Mouse (Mus musculus) midbrain, embryonic 16.5 days (tissue): ENCODE measurements around the gene Tmem160. TPM values are rescaled to one million over a fixed set of nuclear protein-coding genes. Genes with fewer than 3 reads are reported as not detected.

Experiments used
- ATAC-seq: fragments of 200-750 bp; cut with Nextera tagmentation; 2 replicates; pipeline ENCODE4 v1.8.0; 2017; ENCODE audit warnings: moderate TSS enrichment
- H3K27ac ChIP-seq: fragments of 300-500 bp; sonication (generic); 2 replicates; pipeline ENCODE4 v1.5.1; 2014; ENCODE audit warnings: mild to moderate bottlenecking, low read length, mixed read lengths
- H3K27me3 ChIP-seq: fragments of 300-500 bp; sonication (generic); 2 replicates; pipeline ENCODE4 v1.6.1; 2014; ENCODE audit warnings: low read depth, low read length, mixed read lengths; ENCODE audit not compliant: control insufficient read depth, insufficient read depth
- H3K36me3 ChIP-seq: fragments of 300-500 bp; sonication (generic); 2 replicates; pipeline ENCODE4 v1.6.1; 2014; ENCODE audit warnings: mild to moderate bottlenecking, low read length, moderate library complexity, mixed read lengths; ENCODE audit not compliant: control insufficient read depth, insufficient read depth
- H3K4me1 ChIP-seq: fragments of 300-500 bp; sonication (generic); 2 replicates; pipeline ENCODE4 v1.6.1; 2014; ENCODE audit warnings: mild to moderate bottlenecking, low read length, mixed read lengths; ENCODE audit not compliant: control insufficient read depth, insufficient read depth
- H3K4me2 ChIP-seq: fragments of 300-500 bp; sonication (generic); 2 replicates; pipeline ENCODE4 v1.6.1; 2014; ENCODE audit warnings: mild to moderate bottlenecking, low read length, mixed read lengths
- H3K4me3 ChIP-seq: fragments of 300-500 bp; sonication (generic); 2 replicates; pipeline ENCODE4 v1.5.1; 2014; ENCODE audit warnings: low read depth, mild to moderate bottlenecking, low read length, moderate library complexity, mixed read lengths
- H3K9ac ChIP-seq: fragments of 300-500 bp; sonication (generic); 2 replicates; pipeline ENCODE4 v1.6.1; 2014; ENCODE audit warnings: low read depth, low read length, mixed read lengths
- H3K9me3 ChIP-seq: fragments of 300-500 bp; sonication (generic); replicated peaks from 2 replicates; pipeline ENCODE4 v1.6.1; 2014; ENCODE audit warnings: mild to moderate bottlenecking, low read length, mixed read lengths; ENCODE audit not compliant: control insufficient read depth, poor library complexity, severe bottlenecking
- WGBS: fragments of 180-500 bp; shearing (Covaris S2); extraction: QIAGEN DNeasy Blood & Tissue Kit; methylation state at CpG from one replicate; pipeline ENCODE4 v1.1.7; 2014; 5-methylcytosine and 5-hydroxymethylcytosine counted together
- polyA plus RNA-seq: library from polyadenylated mRNA; unstranded; fragments of >200 nt; fragmentation: Nextera tagmentation; extraction: Ambion mirVana; gene quantifications from 2 replicates; pipeline ENCODE4 v1.2.1, GENCODE M21; 2015

The Tmem160 gene
- polyA plus RNA-seq, 1 experiment from 2014 or later = 75.6 TPM

- Histone ChIP-seq H3K36me3 (peaks cover 5% of the 10 kb centered on the region; the same call in 1 of the 2 replicates), H3K9me3 (no peaks in the 10 kb centered on the region), H3K4me2 (no peak overlapping the region), H3K27ac (peak overlapping the region; percentile 4; the same call in 1 of the 2 replicates), H3K4me1 (peaks cover 7% of the 10 kb centered on the region), H3K4me3 (no peak overlapping the region), H3K9ac (no peak overlapping the region), H3K27me3 (no peaks in the 10 kb centered on the region)
- ATAC-seq = no peak
- WGBS = 25% methylated on average over 2 of the region's 2 CpGs
These were observed 39.6 kb upstream of the Tmem160 start for GRCm38 (mm10) chr7:16412930-16413329.

- Histone ChIP-seq H3K4me2 (no peak overlapping the region), H3K4me3 (no peak overlapping the region), H3K4me1 (peaks cover 7% of the 10 kb centered on the region), H3K27ac (no peak overlapping the region), H3K27me3 (no peaks in the 10 kb centered on the region), H3K9me3 (no peaks in the 10 kb centered on the region), H3K36me3 (peaks cover 13% of the 10 kb centered on the region; the same call in 1 of the 2 replicates), H3K9ac (no peak overlapping the region)
- no peak for ATAC-seq
- WGBS = 95% methylated on average over 3 of the region's 3 CpGs
These were observed 37.2 kb upstream of the Tmem160 start for GRCm38 (mm10) chr7:16415426-16415825.

GRCm38 (mm10) chr7:16417141-16417771, 35.3 kb upstream of the Tmem160 start:
- peaks cover 7% of the 10 kb centered on the region for H3K4me1 ChIP-seq
- no peak overlapping the region for H3K4me2 ChIP-seq
- no peak for ATAC-seq
- no peak overlapping the region for H3K4me3 ChIP-seq
- H3K27me3 ChIP-seq = no peaks in the 10 kb centered on the region
- H3K9me3 ChIP-seq = no peaks in the 10 kb centered on the region
- 94% methylated on average over 10 of the region's 10 CpGs for WGBS
- H3K27ac ChIP-seq = no peak overlapping the region
- H3K9ac ChIP-seq = no peak overlapping the region
- H3K36me3 ChIP-seq = peaks cover 28% of the 10 kb centered on the region

- 90% methylated on average over 5 of the region's 5 CpGs for WGBS
- Histone ChIP-seq H3K4me3 (no peak overlapping the region), H3K4me2 (no peak overlapping the region), H3K9ac (no peak overlapping the region), H3K27me3 (no peaks in the 10 kb centered on the region), H3K4me1 (no peaks in the 10 kb centered on the region), H3K9me3 (no peaks in the 10 kb centered on the region), H3K27ac (no peak overlapping the region), H3K36me3 (peaks cover 32% of the 10 kb centered on the region)
- ATAC-seq = no peak
These were observed 33.9 kb upstream of the Tmem160 start for GRCm38 (mm10) chr7:16418713-16419112.

- no peaks in the 10 kb centered on the region for H3K4me1 ChIP-seq
- no peak overlapping the region for H3K4me2 ChIP-seq
- H3K9ac ChIP-seq = no peak overlapping the region
- H3K9me3 ChIP-seq = no peaks in the 10 kb centered on the region
- H3K36me3 ChIP-seq = peaks cover 49% of the 10 kb centered on the region
- no peak overlapping the region for H3K4me3 ChIP-seq
- ATAC-seq = no peak
- no peak overlapping the region for H3K27ac ChIP-seq
- WGBS = 96% methylated on average over 8 of the region's 8 CpGs
- H3K27me3 ChIP-seq = no peaks in the 10 kb centered on the region
These were observed 32.0 kb upstream of the Tmem160 start for GRCm38 (mm10) chr7:16420493-16421118.

- no peak overlapping the region for H3K27ac ChIP-seq
- H3K4me1 ChIP-seq = no peaks in the 10 kb centered on the region
- no peak for ATAC-seq
- H3K36me3 ChIP-seq = peaks cover 54% of the 10 kb centered on the region
- H3K27me3 ChIP-seq = no peaks in the 10 kb centered on the region
- H3K4me2 ChIP-seq = no peak overlapping the region
- no peak overlapping the region for H3K9ac ChIP-seq
- WGBS = 87% methylated on average over 18 of the region's 18 CpGs
- no peak overlapping the region for H3K4me3 ChIP-seq
- no peaks in the 10 kb centered on the region for H3K9me3 ChIP-seq
These were observed 30.2 kb upstream of the Tmem160 start for GRCm38 (mm10) chr7:16422222-16422856.

GRCm38 (mm10) chr7:16423731-16424130, 28.8 kb upstream of the Tmem160 start:
- H3K9ac ChIP-seq = no peak overlapping the region
- ATAC-seq = no peak
- H3K4me3 ChIP-seq = no peak overlapping the region
- WGBS = 92% methylated on average over 9 of the region's 9 CpGs
- no peaks in the 10 kb centered on the region for H3K9me3 ChIP-seq
- no peak overlapping the region for H3K4me2 ChIP-seq
- H3K27me3 ChIP-seq = no peaks in the 10 kb centered on the region
- no peak overlapping the region for H3K27ac ChIP-seq
- H3K4me1 ChIP-seq = no peaks in the 10 kb centered on the region
- peaks cover 59% of the 10 kb centered on the region for H3K36me3 ChIP-seq

GRCm38 (mm10) chr7:16425721-16426120, 26.9 kb upstream of the Tmem160 start:
- H3K36me3 ChIP-seq = peaks cover 68% of the 10 kb centered on the region
- no peak overlapping the region for H3K4me3 ChIP-seq
- no peaks in the 10 kb centered on the region for H3K27me3 ChIP-seq
- H3K9me3 ChIP-seq = no peaks in the 10 kb centered on the region
- no peaks in the 10 kb centered on the region for H3K4me1 ChIP-seq
- no peak for ATAC-seq
- no peak overlapping the region for H3K27ac ChIP-seq
- H3K4me2 ChIP-seq = no peak overlapping the region
- 94% methylated on average over 10 of the region's 10 CpGs for WGBS
- no peak overlapping the region for H3K9ac ChIP-seq

- no peak overlapping the region for H3K4me3 ChIP-seq
- no peaks in the 10 kb centered on the region for H3K9me3 ChIP-seq
- no peak overlapping the region for H3K4me2 ChIP-seq
- H3K9ac ChIP-seq = no peak overlapping the region
- no peaks in the 10 kb centered on the region for H3K27me3 ChIP-seq
- WGBS = 51% methylated on average over 4 of the region's 4 CpGs
- no peaks in the 10 kb centered on the region for H3K4me1 ChIP-seq
- peaks cover 64% of the 10 kb centered on the region for H3K36me3 ChIP-seq
- ATAC-seq = peak; percentile 67; the same call in 1 of the 2 replicates
- no peak overlapping the region for H3K27ac ChIP-seq
These were observed 26.4 kb upstream of the Tmem160 start for GRCm38 (mm10) chr7:16426129-16426729.
